Mouse (Mus musculus) CD4-positive, CD25-positive, alpha-beta regulatory T cell (primary cell): ENCODE results near the gene Parp16. TPM values are rescaled to one million over a fixed set of nuclear protein-coding genes. Genes with fewer than 3 reads are reported as not detected.

Experiments used
- polyA plus RNA-seq: library from polyadenylated mRNA; unstranded; fragments of 100-300 nt; shearing (Covaris generic); gene quantifications from one replicate; pipeline ENCODE4 v1.2.1, GENCODE M21; 2017

Gene Parp16
- polyA plus RNA-seq: 10.5 TPM

DNA sequence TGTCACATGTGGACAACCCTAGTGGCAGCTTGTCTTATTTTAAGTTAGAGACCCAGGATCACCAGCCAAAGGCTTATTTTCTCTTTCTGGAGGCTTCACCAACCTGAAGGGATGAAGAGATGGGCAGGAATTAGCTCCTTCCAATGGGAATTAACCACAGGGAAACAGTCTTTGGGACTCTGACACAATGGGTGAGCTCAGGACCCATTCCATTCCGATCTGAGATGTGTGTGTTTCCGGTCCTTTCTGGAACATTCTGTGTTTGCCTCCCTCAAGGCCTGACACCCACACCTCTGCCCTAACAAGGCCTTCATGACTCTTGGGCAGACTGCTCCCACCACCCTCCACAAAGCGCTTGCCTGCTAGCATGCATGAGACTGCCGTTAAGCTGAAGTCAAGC is at the start of gene Parp16:
Gene Parp16 (plus strand): TSS at position 301 of the 400 bp plus-strand sequence.

GRCm38 (mm10) chr9:65264959-65265358 is 69.8 kb downstream of the Parp16 start, which contains the start of gene Cilp:
Gene Cilp, plus strand, starts transcription at chr9:65265180.

Other genes with a start within 250 kb of the Parp16 start
- 0.12 TPM for gene Slc24a1, start 243.7 kb upstream of the Parp16 start, polyA plus RNA-seq
- gene Ints14, start 234.4 kb upstream of the Parp16 start, polyA plus RNA-seq: 46.5 TPM
- gene Hacd3, start 173.7 kb upstream of the Parp16 start, polyA plus RNA-seq: 118 TPM
- 69.8 TPM for gene Dpp8, start 162.9 kb upstream of the Parp16 start, polyA plus RNA-seq
- 0.19 TPM for gene Igdcc4, start 93.9 kb upstream of the Parp16 start, polyA plus RNA-seq
- gene Igdcc3, start 54.2 kb upstream of the Parp16 start, polyA plus RNA-seq: 0.06 TPM
- 0.07 TPM for gene Cilp, start 69.8 kb downstream of the Parp16 start, polyA plus RNA-seq
- 47.0 TPM for gene Clpx, start 98.9 kb downstream of the Parp16 start, polyA plus RNA-seq
- gene Pdcd7, start 150.8 kb downstream of the Parp16 start, polyA plus RNA-seq: 32.8 TPM
- 0.17 TPM for gene Ubap1l, start 165.7 kb downstream of the Parp16 start, polyA plus RNA-seq
- not detected for gene Kbtbd13, start 196.3 kb downstream of the Parp16 start, polyA plus RNA-seq
- not detected for gene Rasl12, start 203.2 kb downstream of the Parp16 start, polyA plus RNA-seq
- not detected for gene Slc51b, start 227.6 kb downstream of the Parp16 start, polyA plus RNA-seq
- 36.4 TPM for gene Mtfmt, start 240.4 kb downstream of the Parp16 start, polyA plus RNA-seq